21 mouse cellular contexts compared by ENCODE assay signal in genomic region chr6:97856502-97856901, GRCm38 (mm10). TPM values are rescaled to one million over a fixed set of nuclear protein-coding genes. Genes with fewer than 3 reads are reported as not detected.
DNase-seq lines count a peak whose midpoint lies in the region; ATAC-seq and TF ChIP-seq lines count a peak whose summit lies in the region.
"Had no signal": no experiment of that assay in that cellular context is flagged by ENCODE, and none has a peak within 500 bp of the region (broad histone marks: within the 10 kb centered on the region; RNA-seq: fewer than 3 reads in every experiment).

No protein-coding gene starts in this region.

- no peaks in the 10 kb centered on the region for H3K36me3 ChIP-seq in heart, postnatal 0 days (replicated peaks; ENCODE audit: control insufficient read depth, insufficient read depth, low read length)
- no peaks in the 10 kb centered on the region for H3K36me3 ChIP-seq in midbrain, embryonic 13.5 days
- H3K36me3 ChIP-seq: forebrain, embryonic 15.5 days; neural tube, embryonic 15.5 days; stomach, embryonic 15.5 days had no signal

- intact Hi-C loops in heart, postnatal 10 days (cut with DNase I) = loop anchor here (5.0 kb wide), 3 partner anchors 49 to 146 kb away; partner anchors contain the start of gene Mitf

- peaks cover 20% of the 10 kb centered on the region for H3K4me1 ChIP-seq in heart, postnatal 0 days (ENCODE audit: control insufficient read depth, insufficient read depth)
- H3K4me1 ChIP-seq in midbrain, embryonic 13.5 days (replicated peaks) = no peaks in the 10 kb centered on the region
- H3K4me1 ChIP-seq: forebrain, embryonic 15.5 days; neural tube, embryonic 15.5 days; stomach, embryonic 15.5 days had no signal

- H3K27ac ChIP-seq in heart, postnatal 0 days (ENCODE audit: low read depth) = peak overlapping the region; percentile 66
- H3K27ac ChIP-seq in midbrain, embryonic 13.5 days = no peak overlapping the region
- H3K27ac ChIP-seq: forebrain, embryonic 15.5 days; neural tube, embryonic 15.5 days; stomach, embryonic 15.5 days had no signal

- H3K27me3 ChIP-seq in heart, postnatal 0 days (ENCODE audit: control insufficient read depth, insufficient read depth, low read length) = no peaks in the 10 kb centered on the region
- H3K27me3 ChIP-seq in midbrain, embryonic 13.5 days = no peaks in the 10 kb centered on the region
- H3K27me3 ChIP-seq: forebrain, embryonic 15.5 days; neural tube, embryonic 15.5 days; stomach, embryonic 15.5 days had no signal

- WGBS in heart, postnatal 0 days = 50% methylated on average over 8 of the region's 8 CpGs
- 90% methylated on average over 8 of the region's 8 CpGs for WGBS in midbrain, embryonic 13.5 days

- no peak for DNase-seq in heart, postnatal 0 days (ENCODE audit: low spot score)
- DNase-seq in heart, postnatal 10 days = no peak
- DNase-seq in ES-CJ7 (ENCODE audit: low read depth, low spot score) (peak; percentile 23), MEL-GATA-1-ER (ENCODE audit: extremely low read depth, low read depth) (peak; percentile 27)
- DNase-seq in adrenal gland, postnatal 14 days = no peak
- no peak for DNase-seq in thymus, postnatal 25 days
- DNase-seq: adrenal gland, postnatal 25 days; cerebellum, postnatal 10 days; embryo, embryonic 11 days; kidney, adult 2 months; kidney, postnatal 10 days; left cerebral cortex, postnatal 4 days; liver; midbrain, embryonic 14.5 days; right cerebral cortex, postnatal 14 days; thymus, adult 18-20 months had no signal

- no peaks in the 10 kb centered on the region for H3K9me3 ChIP-seq in heart, postnatal 0 days (replicated peaks; ENCODE audit: control insufficient read depth, low read length)
- no peaks in the 10 kb centered on the region for H3K9me3 ChIP-seq in midbrain, embryonic 13.5 days
- H3K9me3 ChIP-seq: forebrain, embryonic 15.5 days; neural tube, embryonic 15.5 days; stomach, embryonic 15.5 days had no signal

- no peak overlapping the region for H3K4me3 ChIP-seq in heart, postnatal 0 days (ENCODE audit: low read depth, low read length)
- no peak overlapping the region for H3K4me3 ChIP-seq in midbrain, embryonic 13.5 days (replicated peaks)
- H3K4me3 ChIP-seq: forebrain, embryonic 15.5 days; neural tube, embryonic 15.5 days; stomach, embryonic 15.5 days had no signal

- no peak overlapping the region for H3K9ac ChIP-seq in heart, postnatal 0 days (replicated peaks; ENCODE audit: low read depth, low read length)
- no peak overlapping the region for H3K9ac ChIP-seq in midbrain, embryonic 13.5 days (replicated peaks)
- H3K9ac ChIP-seq: forebrain, embryonic 15.5 days; neural tube, embryonic 15.5 days; stomach, embryonic 15.5 days had no signal

- TF ChIP-seq EP300 in heart, postnatal 0 days (IDR thresholded peaks at IDR 0.05; ENCODE audit: low read depth) = no peak

- TF ChIP-seq CTCF in heart, postnatal 0 days (IDR thresholded peaks at IDR 0.05; ENCODE audit: low read depth) = no peak

- ATAC-seq in heart, postnatal 0 days (ENCODE audit: insufficient read depth, low read depth) = no peak
- peak; percentile 75 for ATAC-seq in megakaryocyte, adult 5-6 weeks (ENCODE audit: poor library complexity, severe bottlenecking)
- no peak for ATAC-seq in midbrain, embryonic 13.5 days
- ATAC-seq: forebrain, embryonic 15.5 days had no signal

- no peak overlapping the region for H3K4me2 ChIP-seq in heart, postnatal 0 days (ENCODE audit: low read depth, low read length)
- H3K4me2 ChIP-seq in midbrain, embryonic 13.5 days (replicated peaks) = no peak overlapping the region
- H3K4me2 ChIP-seq: forebrain, embryonic 15.5 days; neural tube, embryonic 15.5 days; stomach, embryonic 15.5 days had no signal

RNA-seq across cellular contexts. Expression of gene Mitf, which starts 49.6 kb away (rescaled TPM):
- total RNA-seq in heart, postnatal 0 days (2014; rRNA removed; ENCODE audit: low replicate concordance) = 70.1 and 94.1 TPM in 2 replicates
- 26.2 and 26.9 TPM in 2 replicates for polyA plus RNA-seq in heart, postnatal 0 days (2015; fragmentation: Nextera tagmentation; extraction: Ambion mirVana)
- total RNA-seq in heart, postnatal 10 days (2021) = 10 to 100 TPM; 54.0 to 58.1 TPM
- 11.1 and 15.6 TPM in 2 replicates for total RNA-seq in megakaryocyte, adult 5-6 weeks (2015)
- 8.8 and 14.4 TPM in 2 replicates for total RNA-seq in megakaryocyte, adult 5-6 weeks (2017)
- 0.72 and 0.94 TPM in 2 replicates for polyA plus RNA-seq in midbrain, embryonic 13.5 days (2015; fragmentation: Nextera tagmentation; extraction: Ambion mirVana)
- total RNA-seq in adrenal gland, postnatal 14 days (2021) = 5.3 and 8.2 TPM in 2 replicates

Comparison
In these comparisons a context has a peak if more than half of its experiments do, and no peak if none do; other contexts are left out.
1. DNase-seq: peak in ES-CJ7 (single experiment) and MEL-GATA-1-ER (single experiment); none in heart, postnatal 0 days (single experiment), heart, postnatal 10 days (0 of 2), adrenal gland, postnatal 14 days (single experiment) and thymus, postnatal 25 days (single experiment).